Mouse (Mus musculus) c-Kit-positive CD71-positive TER-119-negative erythroid progenitor cells, embryonic 14.5 days (primary cell): ENCODE results near the gene Cpt1a.

ENCODE experiments used
- DNase-seq: peaks from one replicate; pipeline ENCODE4 v3.0.0-alpha.2; 2013; ENCODE audit warnings: low read depth

Gene Cpt1a

GRCm38 (mm10) chr19:3373380-3373779 is 51.2 kb downstream of the Cpt1a start:
- DNase-seq: no peak

- no peak for DNase-seq
Measured at GRCm38 (mm10) chr19:3374028-3374427, 51.9 kb downstream of the Cpt1a start.

DNA sequence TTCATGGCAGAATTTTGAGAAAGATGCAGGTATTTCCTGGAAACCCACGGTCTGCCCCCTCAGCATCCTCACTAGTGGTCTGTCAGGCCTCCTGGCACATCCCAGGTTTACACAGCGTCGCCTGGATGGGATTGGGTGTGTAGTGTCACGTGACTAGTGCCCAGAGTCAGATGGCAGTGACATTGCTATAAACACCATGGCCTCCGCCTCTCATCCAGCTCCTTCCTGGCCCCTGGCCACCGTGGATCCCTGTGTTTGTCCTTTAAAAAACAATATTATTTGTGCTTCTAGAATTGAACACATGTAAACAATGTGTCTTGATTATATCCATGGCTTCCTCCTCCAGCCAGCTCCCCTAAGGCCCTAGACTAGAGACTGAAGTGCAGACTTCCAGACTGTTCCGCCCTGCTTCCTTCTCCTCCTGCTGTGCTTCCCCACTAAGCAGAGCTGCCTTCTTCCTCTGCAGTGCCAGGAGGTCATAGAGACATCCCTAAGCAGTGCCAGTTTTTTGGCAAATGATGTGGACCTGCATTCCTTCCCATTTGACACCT is 53.9 kb downstream of the Cpt1a start:
- no peak for DNase-seq

DNA sequence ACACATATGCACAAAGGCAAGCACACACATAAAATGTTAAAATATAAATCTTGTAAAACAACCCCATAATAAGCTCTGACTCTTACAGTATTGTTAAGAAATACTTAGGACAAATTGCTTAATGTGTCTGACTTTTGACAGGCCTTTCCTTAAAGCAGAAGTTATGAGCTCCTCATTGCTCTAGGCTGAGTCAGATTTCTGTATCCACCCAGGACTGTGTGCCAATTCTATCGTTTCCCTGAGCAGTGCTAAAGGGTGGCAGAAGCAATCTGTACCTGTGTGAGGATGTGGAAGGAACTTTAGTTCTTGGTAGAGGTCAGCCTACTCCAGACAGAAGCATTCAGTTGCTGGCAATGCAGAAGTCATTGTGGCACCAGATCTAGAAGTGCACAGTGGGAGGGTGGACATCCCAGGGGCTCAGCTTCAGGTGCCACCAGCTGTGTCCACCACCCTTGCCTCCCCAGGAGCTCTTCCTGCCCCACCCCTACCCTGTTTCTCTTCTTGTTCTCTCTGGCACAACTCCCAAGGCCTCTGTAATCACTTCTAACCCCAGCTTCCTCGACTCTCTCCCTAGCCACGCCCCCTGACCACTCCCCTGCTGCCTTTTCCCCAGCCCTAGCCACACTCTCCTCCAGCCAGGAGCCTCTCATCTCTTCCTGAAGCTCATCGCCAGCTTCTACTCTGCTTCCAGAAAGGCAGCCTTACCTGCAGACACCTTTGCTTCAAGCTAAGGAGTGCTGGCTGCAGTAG is 55.0 kb downstream of the Cpt1a start:
- no peak for DNase-seq

- DNase-seq: no peak
Measured at GRCm38 (mm10) chr19:3378614-3379013, 56.5 kb downstream of the Cpt1a start.

DNA sequence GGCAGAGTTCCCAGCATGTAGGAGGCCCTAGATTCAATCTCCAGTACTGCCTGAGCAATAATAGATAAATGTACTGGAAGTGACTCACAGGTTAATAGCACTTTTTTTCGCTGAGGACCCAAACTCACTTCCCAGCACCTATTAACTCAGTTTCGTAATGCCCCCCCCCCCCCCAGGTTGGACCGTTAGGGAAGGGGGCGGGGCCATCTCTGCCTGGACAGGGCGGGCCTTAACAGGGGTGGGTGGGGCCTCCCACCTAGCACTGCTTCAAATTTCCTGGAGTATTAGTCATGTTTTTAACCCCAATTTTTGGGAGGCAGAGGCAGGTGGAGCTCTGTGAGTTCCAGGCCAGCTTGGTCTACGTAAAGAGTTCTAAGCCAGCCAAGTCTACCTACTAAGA is 65.9 kb downstream of the Cpt1a start:
- DNase-seq: no peak

- DNase-seq: peak; percentile 65
Measured at GRCm38 (mm10) chr19:3388629-3389057, 66.5 kb downstream of the Cpt1a start, which contains the start of gene Tesmin. Tesmin (plus strand) TSS chr19:3388857.

DNA sequence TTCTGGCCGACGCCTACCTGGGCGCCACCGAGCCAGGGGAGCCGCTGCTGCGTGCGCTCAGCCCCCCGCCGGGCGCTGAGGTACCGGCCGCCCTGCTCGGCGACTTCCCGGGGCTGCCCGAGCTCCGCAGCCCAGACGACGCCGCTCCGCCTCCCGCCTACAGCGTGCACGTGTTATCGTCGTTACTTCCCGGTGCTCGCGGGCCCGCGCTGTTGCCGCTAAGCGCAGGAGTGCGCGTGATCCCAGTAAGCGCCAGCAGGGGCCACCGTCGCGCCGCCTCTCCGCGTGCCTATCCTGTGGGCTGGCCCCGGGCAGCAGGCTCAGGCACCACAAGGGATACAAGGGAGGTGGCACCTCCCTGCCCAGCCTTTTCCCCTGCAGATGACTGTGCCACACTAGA is 67.0 kb downstream of the Cpt1a start:
- peak; percentile 75 for DNase-seq

DNA sequence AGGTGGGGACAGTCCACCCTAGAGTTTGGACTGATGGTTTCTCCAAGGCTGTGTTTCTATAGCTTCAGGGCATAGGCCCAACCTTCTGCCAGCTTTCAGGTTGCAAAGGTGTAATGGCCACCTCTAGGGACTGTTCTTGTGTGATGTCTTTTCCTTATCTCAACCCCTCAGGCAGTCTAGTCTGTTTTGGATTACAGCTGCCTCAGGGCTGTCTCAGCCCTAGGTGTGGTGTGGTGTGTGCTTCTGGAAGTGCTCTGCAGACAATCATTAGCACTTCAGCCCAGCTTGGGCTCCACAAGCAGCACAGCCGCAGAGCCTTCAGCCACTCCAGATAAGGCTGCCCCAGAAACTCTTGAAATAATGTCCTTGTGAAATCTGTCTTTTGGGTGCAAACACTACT is 70.2 kb downstream of the Cpt1a start:
- peak; percentile 70 for DNase-seq

GRCm38 (mm10) chr19:3394216-3394615 is 72.1 kb downstream of the Cpt1a start:
- DNase-seq: no peak

- DNase-seq: no peak
Measured at GRCm38 (mm10) chr19:3400057-3400456, 77.9 kb downstream of the Cpt1a start.

GRCm38 (mm10) chr19:3401504-3401903 is 79.4 kb downstream of the Cpt1a start:
- no peak for DNase-seq

DNA sequence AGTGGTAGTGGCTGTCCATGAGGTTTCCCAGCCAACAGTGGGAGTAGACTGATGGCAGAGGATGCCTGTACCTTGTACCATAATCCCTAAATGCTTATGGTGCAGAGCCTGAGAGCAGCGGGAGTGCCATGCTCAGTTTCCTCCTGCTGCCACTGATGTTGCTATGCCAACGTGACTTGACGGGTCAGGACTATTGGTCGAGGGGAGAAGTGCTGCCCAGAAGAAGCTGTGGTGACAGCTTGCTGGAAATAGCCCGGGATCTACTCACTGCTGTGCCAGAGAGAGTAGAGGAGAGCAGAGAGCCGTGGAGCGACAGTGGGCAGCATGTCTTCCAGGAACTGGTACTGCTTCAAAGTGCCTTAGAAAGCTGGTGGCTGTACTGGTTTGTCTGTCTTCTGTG is 79.8 kb downstream of the Cpt1a start:
- no peak for DNase-seq

DNA sequence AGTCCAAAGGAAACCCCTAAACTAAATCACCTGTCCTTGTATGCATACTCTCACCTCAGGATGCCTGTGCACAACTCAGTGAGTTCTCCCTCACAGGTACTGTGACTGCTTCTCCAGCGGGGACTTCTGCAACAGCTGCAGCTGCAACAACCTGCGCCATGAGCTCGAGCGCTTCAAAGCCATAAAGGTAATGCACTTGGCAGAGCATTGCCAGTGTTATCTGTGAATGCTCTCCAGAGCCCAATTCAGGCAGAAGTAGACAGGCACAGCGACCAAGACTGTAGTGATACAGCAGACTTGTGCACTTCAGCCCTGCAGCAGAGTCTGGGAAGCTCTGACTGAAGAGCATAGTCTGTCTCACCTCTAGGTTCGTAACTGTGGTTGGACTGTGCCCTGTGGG is 80.3 kb downstream of the Cpt1a start:
- DNase-seq: no peak

- no peak for DNase-seq
Measured at GRCm38 (mm10) chr19:3404030-3404429, 81.9 kb downstream of the Cpt1a start.

GRCm38 (mm10) chr19:3405531-3406281 is 83.6 kb downstream of the Cpt1a start:
- DNase-seq: no peak

- DNase-seq: no peak
Measured at GRCm38 (mm10) chr19:3414268-3414733, 92.2 kb downstream of the Cpt1a start, which contains the start of gene Gal. Gal (minus strand) TSS chr19:3414544.

GRCm38 (mm10) chr19:3419251-3419650 is 97.1 kb downstream of the Cpt1a start:
- no peak for DNase-seq

GRCm38 (mm10) chr19:3422488-3422887 is 100.4 kb downstream of the Cpt1a start:
- no peak for DNase-seq

DNA sequence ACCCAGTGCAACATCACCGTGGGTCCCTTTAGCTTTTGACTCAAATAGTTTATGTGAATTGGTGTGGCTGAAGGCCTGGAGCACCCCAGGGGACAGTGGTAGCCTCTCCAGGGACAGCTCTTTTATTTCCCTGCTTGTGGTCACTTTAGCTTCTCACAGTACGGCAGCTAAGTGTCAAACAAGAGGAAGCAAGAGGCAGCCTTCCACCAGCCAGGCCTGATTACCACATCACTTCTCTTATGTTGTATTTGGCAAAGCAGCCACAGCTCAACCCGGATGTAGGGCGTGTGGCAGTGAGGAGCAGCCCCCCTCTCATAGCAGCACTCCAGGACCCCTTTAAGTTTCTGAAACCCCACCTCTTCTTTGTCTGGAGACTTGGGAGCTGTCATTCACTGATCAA is 100.8 kb downstream of the Cpt1a start:
- no peak for DNase-seq

- DNase-seq: no peak
Measured at GRCm38 (mm10) chr19:3424214-3424613, 102.1 kb downstream of the Cpt1a start.

DNA sequence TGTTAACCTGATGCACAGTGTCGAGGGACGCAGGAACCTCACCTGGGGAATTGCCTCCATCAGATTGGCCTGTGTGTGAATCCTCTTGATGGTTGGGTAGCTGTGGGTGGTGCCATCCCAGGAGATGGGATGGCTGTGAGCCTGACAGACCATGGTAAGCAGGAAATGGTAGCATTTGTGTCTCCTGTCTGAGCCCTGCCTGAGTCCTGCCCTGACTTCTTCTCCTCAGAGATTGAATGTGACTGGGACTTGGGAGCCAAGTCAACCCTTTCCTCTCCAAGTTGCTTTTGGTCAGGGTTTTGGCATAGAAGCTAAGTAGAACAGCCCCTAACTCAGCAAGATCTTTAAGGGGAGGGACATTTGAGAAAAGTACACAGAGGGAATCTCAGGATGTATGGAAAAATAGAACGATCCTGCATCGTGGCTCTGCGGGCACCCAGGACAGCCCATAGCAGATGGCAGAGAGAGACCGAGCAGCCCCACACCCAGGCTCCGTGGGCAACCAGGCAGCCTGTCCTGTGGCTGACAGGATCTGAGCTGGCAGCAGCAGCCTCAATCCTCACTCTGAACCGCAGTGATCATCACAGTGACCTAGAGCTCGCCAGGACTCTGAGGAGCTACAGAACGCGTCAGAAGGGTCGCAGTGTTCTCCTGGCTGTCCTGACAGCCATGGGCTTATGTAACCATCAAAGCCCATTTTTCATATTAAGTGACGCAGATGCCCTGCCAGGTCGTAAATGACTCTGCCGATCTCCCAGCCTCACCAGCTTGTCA is 106.1 kb downstream of the Cpt1a start:
- DNase-seq: no peak
